Mouse (Mus musculus) right cerebral cortex, adult 18-20 months (tissue): Measurements from ENCODE around the gene Olfr819.
"Not testable (repeated sequence)": the region's sequence is repeated elsewhere in the genome, so short reads cannot be mapped to it uniquely, and the experiment has no call there.

Source experiments
- DNase-seq: peaks from one replicate; pipeline ENCODE4 v3.0.0; 2022; ENCODE audit warnings: mixed read lengths

Gene Olfr819

DNA sequence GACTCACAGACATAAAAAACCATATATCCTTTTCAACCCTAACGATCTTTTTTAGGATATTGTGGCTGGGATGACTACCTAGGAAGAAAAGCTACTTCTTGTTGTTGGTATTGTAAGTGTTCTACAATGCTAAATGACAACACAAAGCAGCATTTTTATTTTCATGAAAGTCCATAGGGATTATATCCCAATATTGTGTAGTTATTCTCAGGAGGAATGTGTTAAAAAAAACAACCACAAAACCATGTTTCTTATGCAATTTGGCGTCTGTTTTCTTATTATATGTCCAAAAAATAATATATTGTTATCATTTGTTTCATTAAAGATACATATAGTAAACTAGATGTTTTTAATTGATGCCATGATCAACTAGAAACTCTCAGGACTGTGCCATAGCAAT is at the start of gene Olfr819:
TSS of gene Olfr819 (minus strand) at position 101 of the 400 bp plus-strand sequence.
- not testable (repeated sequence) for DNase-seq

DNA sequence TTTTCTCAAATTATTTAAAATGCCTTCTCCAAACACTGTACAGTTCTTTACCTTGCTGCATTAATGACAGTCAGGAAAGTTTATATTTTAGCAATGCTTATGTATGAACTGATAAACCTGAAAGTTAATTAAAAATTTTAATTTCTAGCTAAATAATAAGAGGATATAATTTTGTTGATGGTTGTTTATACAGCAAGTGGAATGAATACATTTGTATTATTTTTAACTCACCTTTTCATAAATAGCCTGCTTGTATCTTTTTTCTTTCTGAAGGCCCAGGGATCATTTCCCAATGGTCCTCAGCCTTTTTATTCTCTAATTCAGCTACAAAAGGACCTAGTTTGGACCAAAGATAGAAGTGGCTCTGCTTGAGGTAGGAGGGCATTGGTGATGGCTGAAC is 45.3 kb upstream of the Olfr819 start, which contains the start of gene Olfr820:
TSS of gene Olfr820 (plus strand) at position 301 of the 400 bp plus-strand sequence.
- DNase-seq: no peak

GRCm38 (mm10) chr10:130005366-130005765 is 38.3 kb upstream of the Olfr819 start:
- DNase-seq: not testable (repeated sequence)

- not testable (repeated sequence) for DNase-seq
Observed at GRCm38 (mm10) chr10:130004104-130004503, 37.0 kb upstream of the Olfr819 start.

GRCm38 (mm10) chr10:129984962-129985361 is 17.9 kb upstream of the Olfr819 start, which contains the start of gene Gm10310:
Gm10310 (minus strand) TSS chr10:129985062.
- DNase-seq: not testable (repeated sequence)

- DNase-seq: not testable (repeated sequence)
Observed at GRCm38 (mm10) chr10:129981867-129982266, 14.8 kb upstream of the Olfr819 start.

GRCm38 (mm10) chr10:129976040-129976439 is 9.0 kb upstream of the Olfr819 start, which contains the start of gene Olfr247:
Olfr247 (minus strand) TSS chr10:129976140.
- DNase-seq: not testable (repeated sequence)

DNA sequence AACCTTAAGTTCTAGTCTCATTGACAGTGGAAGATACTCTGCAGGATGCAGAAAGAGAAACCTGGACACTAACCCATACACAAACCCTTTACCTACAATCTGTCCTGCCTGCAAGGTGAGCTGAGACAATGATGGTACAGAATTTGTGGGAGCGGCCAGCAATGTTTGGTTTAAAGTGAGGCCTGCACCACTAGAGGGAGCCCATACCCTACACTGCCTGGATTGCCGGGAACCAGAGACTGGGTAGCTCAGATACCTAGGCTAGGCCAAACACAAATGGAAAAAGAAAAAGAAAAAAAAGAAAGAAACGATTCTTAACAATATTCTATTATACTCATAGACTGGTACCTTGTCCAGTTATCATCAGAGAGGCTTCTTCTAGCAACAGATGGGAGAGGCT is 5.9 kb upstream of the Olfr819 start:
- not testable (repeated sequence) for DNase-seq

GRCm38 (mm10) chr10:129966232-129966631 is 834 bp downstream of the Olfr819 start:
- DNase-seq: not testable (repeated sequence)

- DNase-seq: no peak
Observed at GRCm38 (mm10) chr10:129949000-129949399, 18.1 kb downstream of the Olfr819 start, which contains the start of gene Olfr818. Olfr818 (minus strand) TSS chr10:129949100.

DNA sequence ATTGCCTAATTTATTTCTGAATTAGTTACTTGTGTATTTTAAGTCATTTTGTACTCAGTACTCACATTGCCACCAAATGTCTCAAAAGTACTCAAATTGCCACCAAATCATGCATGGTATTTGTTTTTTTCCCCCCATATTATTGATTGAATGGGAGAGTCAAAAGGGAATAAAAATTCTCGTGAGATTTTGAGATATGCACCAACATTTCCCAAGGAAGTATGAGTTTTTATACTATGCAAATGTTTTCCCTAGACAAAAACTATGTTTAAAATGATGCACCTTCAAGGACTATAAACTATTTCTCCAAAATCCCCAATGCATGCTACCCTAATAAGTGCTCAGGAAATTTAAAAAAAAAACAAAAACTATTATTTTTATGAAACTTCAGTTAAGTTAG is 51.6 kb downstream of the Olfr819 start, which contains the start of gene Olfr816:
TSS of gene Olfr816 (minus strand) at position 101 of the 400 bp plus-strand sequence.
- DNase-seq: no peak
